Mouse (Mus musculus) embryonic facial prominence, embryonic 15.5 days (tissue): ENCODE results near the gene Ghrh. TPM values are rescaled to one million over a fixed set of nuclear protein-coding genes. Genes with fewer than 3 reads are reported as not detected.

ENCODE experiments used
- ATAC-seq: fragments of 200-750 bp; cut with Nextera tagmentation; 2 replicates; pipeline ENCODE4 v1.8.0; 2017; ENCODE audit warnings: low read depth, moderate TSS enrichment; ENCODE audit not compliant: insufficient number of reproducible peaks, low FRiP score, low TSS enrichment
- H3K27ac ChIP-seq: fragments of 300-500 bp; sonication (generic); replicated peaks from 2 replicates; pipeline ENCODE4 v1.5.1; 2015; ENCODE audit warnings: mild to moderate bottlenecking, inconsistent platforms
- H3K27me3 ChIP-seq: fragments of 300-500 bp; sonication (generic); 2 replicates; pipeline ENCODE4 v1.6.1; 2015; ENCODE audit warnings: inconsistent platforms
- H3K36me3 ChIP-seq: fragments of 300-500 bp; sonication (generic); 2 replicates; pipeline ENCODE4 v1.6.1; 2015; ENCODE audit warnings: mild to moderate bottlenecking, inconsistent platforms
- H3K4me1 ChIP-seq: fragments of 300-500 bp; sonication (generic); 2 replicates; pipeline ENCODE4 v1.6.1; 2015; ENCODE audit warnings: inconsistent platforms
- H3K4me2 ChIP-seq: fragments of 300-500 bp; sonication (generic); replicated peaks from 2 replicates; pipeline ENCODE4 v1.6.1; 2015; ENCODE audit warnings: mild to moderate bottlenecking, inconsistent platforms
- H3K4me3 ChIP-seq: fragments of 300-500 bp; sonication (generic); replicated peaks from 2 replicates; pipeline ENCODE4 v1.5.1; 2015; ENCODE audit warnings: mild to moderate bottlenecking, inconsistent platforms
- H3K9ac ChIP-seq: fragments of 300-500 bp; sonication (generic); 2 replicates; pipeline ENCODE4 v1.6.1; 2015; ENCODE audit warnings: inconsistent platforms
- H3K9me3 ChIP-seq: fragments of 300-500 bp; sonication (generic); replicated peaks from 2 replicates; pipeline ENCODE4 v1.6.1; 2016; ENCODE audit warnings: inconsistent platforms
- WGBS: fragments of 180-500 bp; shearing (Covaris S2); methylation state at CpG from one replicate; pipeline ENCODE4 v1.1.7; 2015; 5-methylcytosine and 5-hydroxymethylcytosine counted together
- polyA plus RNA-seq: library from polyadenylated mRNA; unstranded; fragments of >200 nt; fragmentation: Nextera tagmentation; extraction: Ambion mirVana; gene quantifications from 2 replicates; pipeline ENCODE4 v1.2.1, GENCODE M21; 2015

The Ghrh gene
- polyA plus RNA-seq, 1 experiment from 2014 or later, result not detected

GRCm38 (mm10) chr2:157306091-157307032 lies 40.9 kb downstream of the Ghrh start:
- peak; percentile 4; the same call in 1 of the 2 replicates for ATAC-seq
- Histone ChIP-seq H3K4me2 (no peak overlapping the region), H3K36me3 (peaks cover 77% of the 10 kb centered on the region), H3K4me3 (no peak overlapping the region), H3K9ac (no peak overlapping the region), H3K9me3 (no peaks in the 10 kb centered on the region), H3K27ac (peak overlapping the region; percentile 23), H3K27me3 (no peaks in the 10 kb centered on the region), H3K4me1 (0 out of 2 replicates have a peak, but pooled peaks cover 4% of the 10 kb centered on the region)
- WGBS, result 63% methylated on average over 7 of the region's 7 CpGs

GRCm38 (mm10) chr2:157303096-157303495 lies 44.2 kb downstream of the Ghrh start:
- Histone ChIP-seq H3K4me3 (no peak overlapping the region), H3K9me3 (no peaks in the 10 kb centered on the region), H3K27me3 (no peaks in the 10 kb centered on the region), H3K4me2 (no peak overlapping the region), H3K9ac (no peak overlapping the region), H3K4me1 (0 out of 2 replicates have a peak, but pooled peaks cover 4% of the 10 kb centered on the region), H3K36me3 (peaks cover 75% of the 10 kb centered on the region), H3K27ac (no peak overlapping the region)
- ATAC-seq, result no peak
- whole genome bisulfite sequencing, result 84% methylated on average over 9 of the region's 9 CpGs

DNA sequence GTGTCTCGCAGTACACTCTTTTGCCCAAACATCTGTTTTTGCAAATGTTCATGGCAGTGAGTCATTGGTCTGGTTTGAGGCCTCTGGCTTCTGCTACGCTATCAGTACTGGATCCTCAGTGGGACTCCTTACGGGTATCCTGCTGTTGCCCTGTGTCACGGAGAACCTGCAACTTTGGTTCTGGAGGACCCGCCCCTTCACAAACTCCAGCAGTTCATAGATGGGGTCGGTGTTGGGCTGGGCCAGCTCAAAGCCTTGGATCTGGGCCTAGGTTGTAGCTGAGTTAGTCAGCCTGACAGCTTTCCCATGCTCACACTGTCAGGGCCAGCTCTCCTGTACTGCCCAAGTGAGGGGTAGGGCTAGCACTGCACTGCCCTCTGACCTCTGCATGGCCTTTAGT lies 47.3 kb downstream of the Ghrh start:
- Histone ChIP-seq H3K27ac (no peak overlapping the region), H3K4me3 (no peak overlapping the region), H3K36me3 (peaks cover 87% of the 10 kb centered on the region), H3K4me1 (no peaks in the 10 kb centered on the region), H3K9me3 (no peaks in the 10 kb centered on the region), H3K27me3 (no peaks in the 10 kb centered on the region), H3K9ac (no peak overlapping the region), H3K4me2 (no peak overlapping the region)
- no peak for ATAC-seq
- 87% methylated on average over 6 of the region's 6 CpGs for WGBS

DNA sequence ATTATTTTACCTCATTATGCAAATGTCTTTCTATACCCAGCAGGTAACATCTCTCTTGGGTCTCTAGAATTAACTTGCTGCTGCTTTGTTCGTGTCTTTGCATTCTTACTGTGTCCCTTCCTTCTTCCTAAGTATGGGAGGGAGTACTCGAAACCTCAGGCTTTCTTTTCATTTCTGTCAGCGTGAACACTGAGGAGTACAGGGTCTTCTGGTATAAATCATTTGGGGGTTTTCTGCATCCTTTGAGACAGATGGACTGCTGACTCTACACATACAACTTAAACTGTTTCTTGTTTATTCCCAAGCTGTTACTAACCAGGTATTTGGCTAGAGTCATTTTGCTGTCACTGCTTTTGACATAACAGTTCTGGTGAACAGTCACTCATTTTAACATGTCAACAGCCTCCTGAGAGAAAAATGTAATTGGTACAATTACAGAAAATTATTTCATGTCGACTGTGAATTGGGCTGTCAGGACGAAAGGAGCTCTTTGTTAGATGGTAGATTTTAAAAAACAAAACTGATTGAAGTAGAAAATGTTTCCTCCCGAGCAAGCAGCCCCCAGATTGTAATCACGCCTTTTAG lies 51.1 kb downstream of the Ghrh start:
- no peak for ATAC-seq
- no peaks in the 10 kb centered on the region for H3K27me3 ChIP-seq
- 69% methylated on average over 7 of the region's 7 CpGs for WGBS
- no peak overlapping the region for H3K4me2 ChIP-seq
- no peaks in the 10 kb centered on the region for H3K4me1 ChIP-seq
- H3K9ac ChIP-seq, result no peak overlapping the region
- H3K4me3 ChIP-seq, result no peak overlapping the region
- H3K9me3 ChIP-seq, result no peaks in the 10 kb centered on the region
- H3K27ac ChIP-seq, result no peak overlapping the region
- peaks cover 88% of the 10 kb centered on the region for H3K36me3 ChIP-seq

- Histone ChIP-seq H3K4me3 (no peak overlapping the region), H3K4me1 (no peaks in the 10 kb centered on the region), H3K9me3 (no peaks in the 10 kb centered on the region), H3K27me3 (no peaks in the 10 kb centered on the region), H3K36me3 (peaks cover 86% of the 10 kb centered on the region), H3K27ac (no peak overlapping the region), H3K4me2 (no peak overlapping the region), H3K9ac (no peak overlapping the region)
- WGBS, result 12% methylated on average over 2 of the region's 2 CpGs
- no peak for ATAC-seq
Observed at GRCm38 (mm10) chr2:157292093-157292492, 55.2 kb downstream of the Ghrh start.

- Histone ChIP-seq H3K36me3 (peaks cover 82% of the 10 kb centered on the region), H3K4me3 (no peak overlapping the region), H3K9ac (no peak overlapping the region), H3K27ac (no peak overlapping the region), H3K27me3 (no peaks in the 10 kb centered on the region), H3K4me1 (no peaks in the 10 kb centered on the region), H3K4me2 (no peak overlapping the region), H3K9me3 (no peaks in the 10 kb centered on the region)
- no peak for ATAC-seq
- WGBS, result 87% methylated on average over 5 of the region's 5 CpGs
Observed at GRCm38 (mm10) chr2:157288996-157289395, 58.3 kb downstream of the Ghrh start.

DNA sequence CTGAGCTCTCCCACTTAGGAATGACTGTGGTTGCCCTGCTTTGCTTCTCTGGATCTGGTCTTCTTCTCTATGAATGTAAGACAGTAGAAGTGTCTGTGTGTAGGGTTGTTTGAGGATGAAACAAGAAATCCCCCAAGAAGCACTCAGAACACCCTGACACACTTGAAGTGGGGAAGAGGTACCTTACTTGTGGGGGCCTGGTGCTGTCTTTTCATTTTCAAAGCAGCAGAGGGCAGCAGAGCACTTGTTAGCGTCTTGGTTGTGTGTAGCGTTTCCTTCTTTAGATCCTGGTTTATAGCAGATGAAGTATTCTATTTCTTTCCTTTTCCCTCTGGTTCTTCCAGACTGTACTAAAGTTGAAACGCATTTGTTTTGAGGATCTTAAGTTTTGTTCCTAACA lies 59.8 kb downstream of the Ghrh start:
- Histone ChIP-seq H3K36me3 (peaks cover 80% of the 10 kb centered on the region), H3K27me3 (no peaks in the 10 kb centered on the region), H3K9ac (no peak overlapping the region), H3K27ac (no peak overlapping the region), H3K9me3 (no peaks in the 10 kb centered on the region), H3K4me1 (no peaks in the 10 kb centered on the region), H3K4me3 (no peak overlapping the region), H3K4me2 (no peak overlapping the region)
- no peak for ATAC-seq
- 17% methylated on average over 3 of the region's 3 CpGs for WGBS

- H3K4me3 ChIP-seq, result no peak overlapping the region
- WGBS, result 86% methylated on average over 6 of the region's 6 CpGs
- peaks cover 16% of the 10 kb centered on the region for H3K4me1 ChIP-seq
- H3K27me3 ChIP-seq, result no peaks in the 10 kb centered on the region
- H3K36me3 ChIP-seq, result peaks cover 49% of the 10 kb centered on the region
- no peak overlapping the region for H3K27ac ChIP-seq
- H3K9ac ChIP-seq, result no peak overlapping the region
- no peak for ATAC-seq
- no peak overlapping the region for H3K4me2 ChIP-seq
- no peaks in the 10 kb centered on the region for H3K9me3 ChIP-seq
Observed at GRCm38 (mm10) chr2:157283321-157283720, 64.0 kb downstream of the Ghrh start.

Other genes starting within 250 kb of the Ghrh start
- 22.7 and 24.0 TPM in 2 replicates for gene Samhd1, start 212.2 kb downstream of the Ghrh start, polyA plus RNA-seq
- gene Rbl1, start 143.0 kb downstream of the Ghrh start, polyA plus RNA-seq, result 18.7 and 19.6 TPM in 2 replicates
- gene Rpn2, start 68.5 kb downstream of the Ghrh start, polyA plus RNA-seq, result 303 and 311 TPM in 2 replicates
- gene Mroh8, start 68.0 kb downstream of the Ghrh start, polyA plus RNA-seq, result 0.69 and 0.77 TPM in 2 replicates
- gene Manbal, start 20.1 kb upstream of the Ghrh start, polyA plus RNA-seq, result 89.8 and 92.3 TPM in 2 replicates
- gene Src, start 70.9 kb upstream of the Ghrh start, polyA plus RNA-seq, result 20.7 and 21.3 TPM in 2 replicates
- gene Nnat, start 212.6 kb upstream of the Ghrh start, polyA plus RNA-seq, result 322 and 340 TPM in 2 replicates
- gene Blcap, start 223.8 kb upstream of the Ghrh start, polyA plus RNA-seq, result 54.2 and 57.1 TPM in 2 replicates